Mouse (Mus musculus): Measurements from ENCODE around the gene Adtrp. TPM values are rescaled to one million over a fixed set of nuclear protein-coding genes. Genes with fewer than 3 reads are reported as not detected.

The Adtrp gene
- total and polyA plus RNA-seq, 2 experiments from 2014 or later = not detected

DNA sequence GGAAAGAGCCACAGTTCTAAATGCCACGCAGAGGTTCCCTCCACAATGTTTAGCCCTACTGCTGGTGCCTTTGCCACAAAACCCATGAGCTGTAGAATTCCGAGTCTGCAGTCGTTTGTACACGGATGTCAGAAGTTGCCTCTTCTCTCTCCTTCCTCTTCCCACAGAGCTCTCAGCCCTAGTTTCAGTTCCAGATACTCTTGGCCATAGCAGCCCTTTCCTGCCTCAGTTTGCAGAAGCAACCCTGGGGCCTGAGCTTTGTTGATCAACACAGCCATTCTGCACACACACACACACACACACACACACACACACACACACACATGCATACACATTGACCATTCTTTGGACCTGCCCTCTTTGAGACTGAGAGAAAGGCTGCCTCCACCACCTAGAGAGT is 28.0 kb downstream of the Adtrp start:
- Histone ChIP-seq H3K27ac (ENCODE audit: low read depth, low read length) (no peak overlapping the region), H3K4me1 (ENCODE audit: insufficient read depth, low read length) (no peaks in the 10 kb centered on the region), H3K4me2 (ENCODE audit: low read depth, low read length, poor library complexity, severe bottlenecking) (no peak overlapping the region), H3K36me3 (ENCODE audit: insufficient read depth, low read length) (no peaks in the 10 kb centered on the region), H3K4me3 (ENCODE audit: low read depth, low read length) (no peak overlapping the region), H3K27me3 (ENCODE audit: insufficient read depth, low read length) (no peaks in the 10 kb centered on the region), H3K9me3 (ENCODE audit: low read length) (no peaks in the 10 kb centered on the region), H3K9ac (replicated peaks; ENCODE audit: low read length, poor library complexity, severe bottlenecking) (no peak overlapping the region)
- no peak for TF ChIP-seq CTCF (IDR thresholded peaks at IDR 0.05)
- no peak for ATAC-seq (ENCODE audit: low FRiP score)
- 91% methylated on average over 4 of the region's 4 CpGs for WGBS
- no peak for DNase-seq (ENCODE audit: low spot score)

DNA sequence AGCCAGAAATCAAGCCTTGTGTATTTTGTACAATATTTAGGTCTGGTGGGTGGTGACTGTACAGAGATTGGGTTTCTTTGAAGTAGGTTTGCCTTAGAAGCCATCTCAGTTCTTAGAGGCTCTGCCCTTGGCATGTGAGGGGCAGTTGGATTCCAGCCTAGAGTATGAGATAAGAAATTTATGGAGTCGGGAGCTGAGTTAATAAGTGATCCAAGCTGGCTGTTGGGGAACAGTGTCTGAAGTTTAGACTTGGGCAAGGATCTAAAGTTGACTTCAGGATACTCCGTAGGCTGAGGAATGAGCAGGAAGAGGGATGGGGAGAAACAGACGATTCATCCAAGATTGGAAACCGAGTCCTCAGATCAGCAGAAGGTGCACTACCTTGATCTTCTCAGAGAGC is 29.9 kb downstream of the Adtrp start:
- Histone ChIP-seq H3K27ac (ENCODE audit: low read depth, low read length) (no peak overlapping the region), H3K9me3 (ENCODE audit: low read length) (no peaks in the 10 kb centered on the region), H3K36me3 (ENCODE audit: insufficient read depth, low read length) (no peaks in the 10 kb centered on the region), H3K27me3 (ENCODE audit: insufficient read depth, low read length) (no peaks in the 10 kb centered on the region), H3K4me1 (ENCODE audit: insufficient read depth, low read length) (no peaks in the 10 kb centered on the region), H3K4me3 (ENCODE audit: low read depth, low read length) (no peak overlapping the region), H3K9ac (replicated peaks; ENCODE audit: low read length, poor library complexity, severe bottlenecking) (no peak overlapping the region), H3K4me2 (ENCODE audit: low read depth, low read length, poor library complexity, severe bottlenecking) (no peak overlapping the region)
- 94% methylated on average over 4 of the region's 4 CpGs for WGBS
- ATAC-seq (ENCODE audit: low FRiP score) = no peak
- TF ChIP-seq CTCF (IDR thresholded peaks at IDR 0.05) = no peak
- no peak for DNase-seq (ENCODE audit: low spot score)

DNA sequence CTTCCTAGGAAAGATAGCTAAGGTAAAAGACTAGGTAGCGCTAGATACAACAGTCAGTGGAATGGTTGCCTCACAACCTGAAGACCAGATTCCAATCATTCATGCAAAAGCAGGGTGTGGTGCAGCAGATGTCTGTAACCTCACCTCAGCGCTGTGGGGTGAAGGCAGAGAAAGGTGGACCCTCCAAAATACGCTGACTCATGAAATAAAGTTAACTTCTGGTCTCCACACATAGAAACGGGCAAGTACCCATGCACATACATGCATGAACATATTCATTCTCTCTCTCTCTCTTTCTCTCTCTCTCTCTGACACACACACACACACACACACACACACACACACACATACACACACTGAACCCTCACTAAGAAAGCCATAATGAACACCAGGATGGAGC is 30.8 kb downstream of the Adtrp start:
- H3K4me2 ChIP-seq (ENCODE audit: low read depth, low read length, poor library complexity, severe bottlenecking) = no peak overlapping the region
- DNase-seq (ENCODE audit: low spot score) (no peak), ATAC-seq (ENCODE audit: low FRiP score) (no peak)
- no peak overlapping the region for H3K4me3 ChIP-seq (ENCODE audit: low read depth, low read length)
- no peaks in the 10 kb centered on the region for H3K36me3 ChIP-seq (ENCODE audit: insufficient read depth, low read length)
- no peak overlapping the region for H3K27ac ChIP-seq (ENCODE audit: low read depth, low read length)
- H3K9ac ChIP-seq (replicated peaks; ENCODE audit: low read length, poor library complexity, severe bottlenecking) = no peak overlapping the region
- TF ChIP-seq CTCF (IDR thresholded peaks at IDR 0.05) = no peak
- no peaks in the 10 kb centered on the region for H3K27me3 ChIP-seq (ENCODE audit: insufficient read depth, low read length)
- no peaks in the 10 kb centered on the region for H3K4me1 ChIP-seq (ENCODE audit: insufficient read depth, low read length)
- no peaks in the 10 kb centered on the region for H3K9me3 ChIP-seq (ENCODE audit: low read length)
- WGBS = 94% methylated on average over 4 of the region's 4 CpGs

DNA sequence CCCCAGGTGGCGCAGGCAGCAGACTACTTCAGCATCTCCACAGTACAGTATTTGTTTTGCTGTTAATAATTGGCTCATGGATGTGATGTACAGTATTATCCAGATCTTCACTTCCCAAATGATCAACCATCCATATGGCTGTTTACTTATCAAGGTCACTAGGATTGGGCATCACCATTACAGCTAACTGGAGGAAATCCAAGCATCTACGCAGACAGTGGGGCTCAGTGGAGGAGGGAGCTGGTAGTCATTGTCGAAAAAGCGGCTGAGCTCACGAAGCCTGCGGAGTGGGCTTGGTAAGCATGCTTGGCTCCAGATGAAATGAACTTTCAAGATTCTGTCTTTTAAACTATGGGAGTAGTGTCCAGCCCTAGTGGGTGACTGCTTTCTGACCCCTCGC is 36.7 kb downstream of the Adtrp start:
- WGBS = 82% methylated on average over 7 of the region's 7 CpGs
- DNase-seq (ENCODE audit: low spot score) = no peak
- H3K4me2 ChIP-seq (ENCODE audit: low read depth, low read length, poor library complexity, severe bottlenecking) = no peak overlapping the region

DNA sequence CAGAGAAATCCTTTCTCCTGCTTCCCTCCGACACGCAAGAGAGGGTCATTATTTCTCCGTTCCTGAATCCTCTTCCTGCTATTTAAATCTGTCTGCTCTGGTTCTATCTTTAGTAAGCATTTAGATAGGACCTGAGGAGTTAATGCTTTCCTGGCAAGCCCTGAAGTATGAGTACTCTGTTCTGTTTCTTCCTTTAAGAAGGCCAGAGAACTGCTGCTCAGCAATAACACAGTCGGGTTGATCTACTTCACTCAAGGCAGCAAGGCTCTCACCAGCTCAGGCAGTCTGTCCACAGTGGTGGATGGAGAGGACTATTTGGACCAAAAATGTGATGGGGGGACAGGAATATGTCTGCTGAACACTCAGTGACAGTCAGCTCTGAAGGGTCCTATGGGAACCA is 39.7 kb downstream of the Adtrp start:
- H3K9ac ChIP-seq (replicated peaks; ENCODE audit: low read length, poor library complexity, severe bottlenecking) = no peak overlapping the region
- 30% methylated on average over 4 of the region's 4 CpGs for WGBS
- no peaks in the 10 kb centered on the region for H3K9me3 ChIP-seq (ENCODE audit: low read length)
- TF ChIP-seq CTCF (IDR thresholded peaks at IDR 0.05) = no peak
- DNase-seq (ENCODE audit: low spot score) = no peak
- H3K4me1 ChIP-seq (ENCODE audit: insufficient read depth, low read length) = no peaks in the 10 kb centered on the region
- H3K27me3 ChIP-seq (ENCODE audit: insufficient read depth, low read length) = no peaks in the 10 kb centered on the region
- H3K4me3 ChIP-seq (ENCODE audit: low read depth, low read length) = no peak overlapping the region
- H3K36me3 ChIP-seq (ENCODE audit: insufficient read depth, low read length) = no peaks in the 10 kb centered on the region
- H3K27ac ChIP-seq (ENCODE audit: low read depth, low read length) = no peak overlapping the region
- no peak overlapping the region for H3K4me2 ChIP-seq (ENCODE audit: low read depth, low read length, poor library complexity, severe bottlenecking)
- ATAC-seq (ENCODE audit: low FRiP score) = no peak

More for the DNA sequence above, 36.7 kb downstream of the Adtrp start:
- H3K27me3 ChIP-seq (ENCODE audit: insufficient read depth, low read length) = no peaks in the 10 kb centered on the region
- no peaks in the 10 kb centered on the region for H3K9me3 ChIP-seq (ENCODE audit: low read length)
- ATAC-seq (ENCODE audit: low FRiP score) = no peak
- H3K9ac ChIP-seq (replicated peaks; ENCODE audit: low read length, poor library complexity, severe bottlenecking) = no peak overlapping the region
- no peaks in the 10 kb centered on the region for H3K4me1 ChIP-seq (ENCODE audit: insufficient read depth, low read length)
- no peaks in the 10 kb centered on the region for H3K36me3 ChIP-seq (ENCODE audit: insufficient read depth, low read length)
- no peak overlapping the region for H3K27ac ChIP-seq (ENCODE audit: low read depth, low read length)
- H3K4me3 ChIP-seq (ENCODE audit: low read depth, low read length) = no peak overlapping the region
- TF ChIP-seq CTCF (IDR thresholded peaks at IDR 0.05) = no peak

DNA sequence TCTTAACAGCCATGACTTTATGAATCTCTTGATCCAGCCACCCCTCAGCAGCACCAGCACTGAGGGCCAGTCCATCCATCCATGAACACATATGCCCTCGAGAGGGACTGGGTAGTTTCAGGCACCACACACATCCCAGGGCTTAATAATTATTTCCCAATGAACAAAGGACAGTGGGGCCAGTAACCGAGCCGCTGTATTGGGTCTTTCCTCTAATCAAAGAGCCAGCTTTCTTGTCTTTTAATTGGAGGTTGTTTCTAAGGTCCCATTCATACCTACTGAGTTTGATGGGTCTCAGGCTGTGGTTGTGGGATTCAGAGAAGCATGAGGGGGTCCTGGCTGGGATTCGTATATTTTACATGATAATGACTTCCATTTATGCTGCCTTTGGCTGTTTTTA is 40.2 kb downstream of the Adtrp start:
- Histone ChIP-seq H3K4me2 (ENCODE audit: low read depth, low read length, poor library complexity, severe bottlenecking) (no peak overlapping the region), H3K9ac (replicated peaks; ENCODE audit: low read length, poor library complexity, severe bottlenecking) (no peak overlapping the region), H3K9me3 (ENCODE audit: low read length) (no peaks in the 10 kb centered on the region), H3K4me1 (ENCODE audit: insufficient read depth, low read length) (no peaks in the 10 kb centered on the region), H3K27ac (ENCODE audit: low read depth, low read length) (no peak overlapping the region), H3K36me3 (ENCODE audit: insufficient read depth, low read length) (no peaks in the 10 kb centered on the region), H3K27me3 (ENCODE audit: insufficient read depth, low read length) (no peaks in the 10 kb centered on the region), H3K4me3 (ENCODE audit: low read depth, low read length) (no peak overlapping the region)
- DNase-seq (ENCODE audit: low spot score) (peak; percentile 44), ATAC-seq (ENCODE audit: low FRiP score) (no peak; the same call in 1 of the 2 replicates)
- 32% methylated on average over 4 of the region's 4 CpGs for WGBS
- TF ChIP-seq CTCF (IDR thresholded peaks at IDR 0.05) = no peak

Data from midbrain, postnatal 0 days (tissue).